13 mouse cellular contexts compared by ENCODE assay signal in the genomic region with DNA sequence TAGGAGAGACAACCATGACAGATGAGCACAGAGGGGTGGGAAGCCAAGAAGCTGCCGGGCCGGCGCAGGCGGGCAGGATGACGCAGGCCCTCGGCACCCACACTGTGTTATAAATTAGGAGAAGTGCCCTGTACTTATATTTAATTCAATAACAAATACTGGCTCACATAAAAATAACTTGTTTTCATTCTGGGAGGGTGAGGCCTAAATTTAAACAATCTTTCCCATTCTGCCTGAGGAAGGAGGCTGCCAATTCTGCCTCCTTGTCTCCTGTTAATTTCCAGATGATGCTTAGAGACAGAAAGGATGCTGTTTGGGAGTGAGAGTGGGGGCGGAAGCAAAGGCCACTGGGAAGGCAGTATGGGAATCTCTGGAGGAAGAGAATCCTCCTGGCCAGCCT.
DNase-seq lines count a peak whose midpoint lies in the region; ATAC-seq and TF ChIP-seq lines count a peak whose summit lies in the region.
"Had no signal": no experiment of that assay in that cellular context is flagged by ENCODE, and none has a peak within 500 bp of the region (broad histone marks: within the 10 kb centered on the region; RNA-seq: fewer than 3 reads in every experiment).

No protein-coding gene starts in this region.

- H3K9ac ChIP-seq in hindbrain, postnatal 0 days (replicated peaks; ENCODE audit: low read length), result no peak overlapping the region
- no peak overlapping the region for H3K9ac ChIP-seq in midbrain, postnatal 0 days (replicated peaks; ENCODE audit: low read length, poor library complexity, severe bottlenecking)
- H3K9ac ChIP-seq: lung, embryonic 15.5 days had no signal

- no peak overlapping the region for H3K4me2 ChIP-seq in hindbrain, postnatal 0 days (ENCODE audit: low read depth, low read length)
- no peak overlapping the region for H3K4me2 ChIP-seq in midbrain, postnatal 0 days (ENCODE audit: low read depth, low read length, poor library complexity, severe bottlenecking)
- H3K4me2 ChIP-seq: lung, embryonic 15.5 days had no signal

- no peaks in the 10 kb centered on the region for H3K27me3 ChIP-seq in hindbrain, postnatal 0 days (ENCODE audit: insufficient read depth, low read length)
- H3K27me3 ChIP-seq in hindbrain, embryonic 10.5 days (ENCODE audit: insufficient read depth, poor library complexity, severe bottlenecking), result no peaks in the 10 kb centered on the region
- no peaks in the 10 kb centered on the region for H3K27me3 ChIP-seq in midbrain, postnatal 0 days (ENCODE audit: insufficient read depth, low read length)
- H3K27me3 ChIP-seq: lung, embryonic 15.5 days had no signal

- ATAC-seq in hindbrain, postnatal 0 days, result no peak
- peak; percentile 96 for ATAC-seq in frontal cortex, adult (ENCODE audit: low TSS enrichment)
- no peak for ATAC-seq in midbrain, postnatal 0 days (ENCODE audit: low FRiP score)

- no peak for DNase-seq in hindbrain, postnatal 0 days (ENCODE audit: low spot score)
- DNase-seq in hindbrain, embryonic 10.5 days (ENCODE audit: low spot score), result no peak
- DNase-seq in layer of hippocampus, adult 9-11 months, result peak; percentile 59
- DNase-seq in midbrain, postnatal 0 days (ENCODE audit: low spot score), result no peak
- DNase-seq in kidney, adult 18-20 months, result no peak
- DNase-seq in cerebellum, adult 8-10 months, result no peak
- DNase-seq in thymus, postnatal 25 days, result no peak
- DNase-seq: adrenal gland, adult 2 months; kidney, postnatal 14 days; liver had no signal

- TF ChIP-seq CTCF in hindbrain, postnatal 0 days (IDR thresholded peaks at IDR 0.05; ENCODE audit: low read depth), result no peak
- TF ChIP-seq CTCF in midbrain, postnatal 0 days (IDR thresholded peaks at IDR 0.05), result no peak

- H3K4me3 ChIP-seq in hindbrain, postnatal 0 days (ENCODE audit: low read length), result no peak overlapping the region
- no peak overlapping the region for H3K4me3 ChIP-seq in hindbrain, embryonic 10.5 days
- H3K4me3 ChIP-seq in midbrain, postnatal 0 days (ENCODE audit: low read depth, low read length), result no peak overlapping the region
- H3K4me3 ChIP-seq: lung, embryonic 15.5 days had no signal

- H3K9me3 ChIP-seq in hindbrain, postnatal 0 days (ENCODE audit: low read length), result no peaks in the 10 kb centered on the region
- H3K9me3 ChIP-seq in hindbrain, embryonic 10.5 days, result no peaks in the 10 kb centered on the region
- no peaks in the 10 kb centered on the region for H3K9me3 ChIP-seq in midbrain, postnatal 0 days (ENCODE audit: low read length)
- H3K9me3 ChIP-seq: lung, embryonic 15.5 days had no signal

- 49% methylated on average over 7 of the region's 7 CpGs for WGBS in hindbrain, postnatal 0 days
- 89% methylated on average over 7 of the region's 7 CpGs for WGBS in hindbrain, embryonic 10.5 days
- 34% methylated on average over 7 of the region's 7 CpGs for WGBS in midbrain, postnatal 0 days

- H3K27ac ChIP-seq in hindbrain, postnatal 0 days, result peak overlapping the region; percentile 52; the same call in 1 of the 2 replicates
- no peak overlapping the region for H3K27ac ChIP-seq in hindbrain, embryonic 10.5 days
- H3K27ac ChIP-seq in midbrain, postnatal 0 days (ENCODE audit: low read depth, low read length), result peak overlapping the region; percentile 43; the same call in 1 of the 2 replicates
- H3K27ac ChIP-seq: lung, embryonic 15.5 days; stomach, postnatal 0 days had no signal

- no peaks in the 10 kb centered on the region for H3K36me3 ChIP-seq in hindbrain, postnatal 0 days (ENCODE audit: insufficient read depth, low read length)
- H3K36me3 ChIP-seq in hindbrain, embryonic 10.5 days, result no peaks in the 10 kb centered on the region
- no peaks in the 10 kb centered on the region for H3K36me3 ChIP-seq in midbrain, postnatal 0 days (ENCODE audit: insufficient read depth, low read length)
- H3K36me3 ChIP-seq: lung, embryonic 15.5 days had no signal

- H3K4me1 ChIP-seq in hindbrain, postnatal 0 days (ENCODE audit: insufficient read depth, low read length), result 0 out of 2 replicates have a peak, but pooled peaks cover 6% of the 10 kb centered on the region
- no peaks in the 10 kb centered on the region for H3K4me1 ChIP-seq in hindbrain, embryonic 10.5 days (replicated peaks)
- no peaks in the 10 kb centered on the region for H3K4me1 ChIP-seq in midbrain, postnatal 0 days (ENCODE audit: insufficient read depth, low read length)
- H3K4me1 ChIP-seq: lung, embryonic 15.5 days had no signal
